Mouse (Mus musculus) left cerebral cortex, postnatal 10 days (tissue): ENCODE results near the gene Vmn1r137. TPM values are rescaled to one million over a fixed set of nuclear protein-coding genes. Genes with fewer than 3 reads are reported as not detected.
"Not testable (repeated sequence)": the region's sequence is repeated elsewhere in the genome, so short reads cannot be mapped to it uniquely, and the experiment has no call there.

Source experiments
- DNase-seq, 2 experiments: peaks; one replicate each; pipeline ENCODE4 v3.0.0; 2021 to 2022; ENCODE audit warnings: low spot score in 2 of 2, mixed read lengths in 1 of 2; ENCODE audit errors: extremely low spot score in 1 of 2
- intact Hi-C: fragments of 180-260 bp; cut with DNase I; formaldehyde crosslinking; loops from one replicate; pipeline ENCODE4 v1.15.1; 2025
- total RNA-seq, 2 experiments: library from RNA; stranded (reverse); gene quantifications; 2 replicates each; pipeline ENCODE4 v1.2.3; 2021

Gene Vmn1r137
- not detected for total RNA-seq

- intact Hi-C loops, DNase-seq: not testable (repeated sequence)
Measured at GRCm38 (mm10) chr7:21994287-21994686, at the start of gene Vmn1r137. Gene Vmn1r137 (plus strand): TSS chr7:21994587.

- DNase-seq, intact Hi-C loops: not testable (repeated sequence)
Measured at GRCm38 (mm10) chr7:22028797-22029196, 34.4 kb downstream of the Vmn1r137 start, which contains the start of gene Vmn1r138. Gene Vmn1r138 (minus strand): TSS chr7:22028897.

Other genes with a start within 250 kb of the Vmn1r137 start
- gene Gm4175, start 233.1 kb upstream of the Vmn1r137 start, total RNA-seq, result not detected
- not detected for gene Gm4177, start 197.9 kb upstream of the Vmn1r137 start, total RNA-seq
- gene Vmn1r135, start 162.2 kb upstream of the Vmn1r137 start, total RNA-seq, result not detected
- gene Gm5725, start 150.3 kb upstream of the Vmn1r137 start, total RNA-seq, result not detected
- gene Gm5891, start 73.3 kb upstream of the Vmn1r137 start, total RNA-seq, result not detected
- gene Vmn1r138, start 34.3 kb downstream of the Vmn1r137 start, total RNA-seq, result not detected
- not detected for gene Gm6176, start 61.7 kb downstream of the Vmn1r137 start, total RNA-seq
- not detected for gene Vmn1r139, start 74.5 kb downstream of the Vmn1r137 start, total RNA-seq
- not detected for gene Gm16451, start 123.7 kb downstream of the Vmn1r137 start, total RNA-seq
- gene Gm10666, start 140.2 kb downstream of the Vmn1r137 start, total RNA-seq, result not detected
- gene Vmn1r142, start 169.4 kb downstream of the Vmn1r137 start, total RNA-seq, result not detected
- not detected for gene Vmn1r143, start 194.8 kb downstream of the Vmn1r137 start, total RNA-seq
- not detected for gene Gm8653, start 206.7 kb downstream of the Vmn1r137 start, total RNA-seq
- not detected for gene Gm8453, start 234.9 kb downstream of the Vmn1r137 start, total RNA-seq